Mouse (Mus musculus): ENCODE results near the gene Pank3.
A peak's percentile ranks its signal among the peaks of the same experiment; 100 is the strongest.

Gene Pank3

DNA sequence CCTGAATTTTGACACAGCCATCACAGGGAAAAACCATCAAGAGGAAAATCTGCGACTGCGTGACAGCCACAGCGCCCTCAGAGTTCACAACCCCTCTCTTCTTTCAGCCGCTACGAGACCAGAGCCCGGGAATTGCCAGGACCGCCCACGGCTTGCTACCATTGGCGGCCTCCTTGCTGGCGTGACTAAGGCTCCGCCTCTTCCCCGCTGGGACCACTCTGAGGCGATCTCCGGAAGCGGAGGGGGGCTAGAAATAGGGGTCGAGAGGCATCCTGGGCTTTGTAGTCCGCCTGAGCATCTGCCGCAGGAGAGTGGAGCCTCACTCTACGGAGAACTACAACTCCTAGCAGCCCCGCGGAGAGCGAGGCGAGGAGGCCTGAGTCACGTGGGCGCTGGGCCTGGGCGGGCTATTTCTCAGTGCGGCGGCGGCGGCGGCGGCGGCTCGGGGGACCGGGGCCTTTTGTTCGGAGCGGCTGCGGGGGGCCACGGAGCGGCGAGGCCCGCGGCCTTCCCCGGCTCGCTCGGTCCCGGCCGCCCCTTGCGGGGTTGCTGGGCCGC lies at the start of gene Pank3:
TSS of gene Pank3 (plus strand) at position 297 of the 558 bp plus-strand sequence.
- DNase-seq (ENCODE audit: low spot score in 2 of 2) = peak; percentile 93 to 97

DNA sequence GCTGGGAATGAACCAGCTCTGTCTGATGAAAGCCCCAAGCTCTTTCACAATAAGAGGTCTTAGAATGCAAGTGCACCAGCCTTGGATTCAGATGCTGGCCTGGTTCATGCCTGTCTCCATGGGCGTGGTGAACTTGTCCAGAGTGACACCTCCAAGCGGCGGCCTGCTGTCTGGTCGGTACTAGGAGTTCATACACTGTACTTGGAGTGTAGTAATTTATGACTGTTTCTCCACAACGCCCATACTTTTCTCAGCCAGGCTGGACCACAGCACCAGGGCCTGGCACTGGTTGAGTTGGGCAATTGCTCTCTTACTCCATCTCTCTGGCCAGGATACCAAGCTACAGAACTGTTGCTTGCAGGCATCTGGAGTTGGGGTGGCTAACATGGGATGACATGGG lies 45.4 kb upstream of the Pank3 start:
- DNase-seq (ENCODE audit: low spot score in 2 of 2) = no peak

DNA sequence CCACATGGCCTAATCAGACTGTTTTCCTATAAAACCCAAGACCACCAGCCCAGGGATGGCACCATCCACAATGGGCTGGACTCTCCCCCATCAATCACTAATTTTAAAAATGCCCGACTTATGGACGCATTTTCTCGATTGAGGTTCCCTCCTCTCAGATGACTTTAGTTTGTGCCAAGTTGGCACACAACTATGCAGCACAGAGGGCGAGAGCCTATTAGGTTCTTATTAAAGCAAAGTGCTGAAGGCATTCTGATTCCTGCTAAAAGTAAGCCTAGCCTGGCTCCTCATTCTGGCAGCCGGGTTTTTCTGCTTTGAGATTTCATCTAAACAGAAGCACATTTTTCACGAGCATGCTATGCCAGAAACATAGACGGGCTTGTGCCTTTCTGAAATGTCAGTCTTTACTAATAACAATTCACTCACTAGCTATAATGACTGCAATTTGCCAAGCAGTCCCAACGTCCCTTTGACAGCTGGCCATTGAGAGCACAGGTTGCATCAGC lies 42.9 kb upstream of the Pank3 start:
- DNase-seq (ENCODE audit: low spot score in 2 of 2) = no peak

DNA sequence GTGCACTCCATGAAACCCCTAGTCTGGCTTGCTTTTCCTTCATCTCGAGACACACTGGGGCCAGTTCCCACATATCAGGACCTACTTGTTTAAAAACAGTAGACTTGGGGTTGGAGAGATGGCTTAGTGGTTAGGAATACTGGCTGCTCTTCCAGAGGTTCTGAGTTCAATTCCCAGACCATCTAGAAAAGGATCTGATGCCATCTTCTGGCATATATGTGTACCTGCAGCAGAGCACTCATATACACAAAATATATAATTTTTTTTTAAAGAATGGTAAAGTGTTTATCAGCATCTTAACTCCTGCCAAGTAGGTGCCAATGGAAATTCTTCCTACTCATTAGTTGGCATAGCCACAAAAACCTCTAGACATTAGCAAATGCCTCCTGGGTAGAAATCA lies 41.1 kb upstream of the Pank3 start:
- DNase-seq (ENCODE audit: low spot score in 2 of 2) = no peak

- DNase-seq (ENCODE audit: low spot score in 2 of 2) = no peak
Observed at GRCm38 (mm10) chr11:35729186-35729585, 40.1 kb upstream of the Pank3 start.

DNA sequence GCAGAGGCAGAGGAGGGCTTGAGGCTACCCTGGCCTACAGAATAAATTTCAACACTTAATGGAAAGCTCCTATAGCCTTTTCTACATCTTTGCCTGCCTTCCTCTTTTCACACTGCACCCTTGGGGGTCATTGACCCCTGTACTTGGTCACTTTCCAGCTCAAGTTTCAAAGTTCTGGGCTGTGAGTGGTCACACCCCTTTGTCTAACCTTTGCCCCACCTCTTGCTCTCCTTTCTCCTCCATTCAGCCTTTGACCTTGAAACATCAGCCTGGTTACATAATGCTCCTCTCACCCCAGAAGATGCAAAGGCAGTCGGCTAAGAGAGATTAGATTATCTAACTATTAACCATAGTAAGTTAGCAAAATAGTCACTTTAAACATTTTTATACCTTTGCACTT lies 36.9 kb upstream of the Pank3 start:
- no peak for DNase-seq (ENCODE audit: low spot score in 2 of 2)

DNA sequence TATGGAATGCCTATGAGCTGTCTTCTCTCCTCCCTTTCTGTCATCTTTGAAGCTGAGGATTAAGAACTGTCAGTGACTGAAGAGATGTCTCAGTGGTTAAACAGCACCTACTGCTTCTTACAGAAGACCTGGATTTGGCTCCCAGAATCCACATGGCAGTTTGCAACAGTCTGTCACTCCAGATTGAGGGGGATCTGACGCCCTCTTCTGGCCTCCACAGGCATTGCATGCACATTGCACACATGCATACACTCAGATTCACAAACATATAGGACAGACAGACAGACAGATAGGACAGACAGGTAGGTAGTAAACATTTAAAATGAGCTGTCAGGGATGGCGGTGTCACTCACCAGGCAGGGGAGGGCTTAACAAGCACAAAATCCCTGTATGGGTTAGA lies 32.5 kb upstream of the Pank3 start:
- no peak for DNase-seq (ENCODE audit: low spot score in 2 of 2)

GRCm38 (mm10) chr11:35737262-35737661 lies 32.0 kb upstream of the Pank3 start:
- no peak for DNase-seq (ENCODE audit: low spot score in 2 of 2)

DNA sequence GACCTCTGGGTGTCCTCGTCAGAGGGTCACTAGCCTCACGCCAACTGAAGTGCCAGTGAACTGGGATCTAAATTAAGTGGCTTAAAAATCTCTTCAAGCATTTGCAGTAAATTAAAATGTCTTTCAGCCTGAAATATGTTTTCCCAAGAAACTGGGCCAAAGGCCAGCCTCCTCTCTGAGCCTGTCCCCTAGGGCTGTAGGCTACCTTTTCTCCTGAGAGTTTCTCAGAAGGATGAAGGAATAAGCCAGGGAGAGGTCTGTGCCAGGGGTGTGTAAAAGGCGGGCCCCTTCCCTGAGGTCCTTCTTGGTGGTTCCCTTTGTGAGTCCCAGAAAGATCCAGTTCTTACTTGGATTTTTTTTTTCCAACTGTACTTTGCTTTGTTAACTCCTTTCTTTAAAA lies 31.2 kb upstream of the Pank3 start:
- no peak for DNase-seq (ENCODE audit: low spot score in 2 of 2)

DNA sequence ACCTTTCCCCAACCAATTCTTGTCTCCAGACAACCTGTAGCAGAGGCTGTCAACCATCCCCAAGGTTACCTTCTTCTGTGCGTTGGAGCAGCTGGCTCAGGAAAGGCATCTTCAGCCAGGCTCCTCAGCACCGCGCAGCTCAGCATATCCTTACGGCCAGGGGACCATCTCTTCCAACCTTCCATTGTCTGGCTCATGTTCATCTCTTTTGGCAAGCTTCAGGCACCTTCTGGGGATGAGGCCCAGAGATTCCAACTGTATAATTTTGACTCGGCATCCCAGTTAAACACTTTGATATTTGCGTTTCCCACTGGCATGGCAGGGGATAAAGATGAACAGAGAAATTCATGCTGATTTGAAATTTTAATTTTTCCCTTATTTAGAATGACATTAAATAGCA lies 25.7 kb upstream of the Pank3 start:
- DNase-seq (ENCODE audit: low spot score in 2 of 2) = no peak

DNA sequence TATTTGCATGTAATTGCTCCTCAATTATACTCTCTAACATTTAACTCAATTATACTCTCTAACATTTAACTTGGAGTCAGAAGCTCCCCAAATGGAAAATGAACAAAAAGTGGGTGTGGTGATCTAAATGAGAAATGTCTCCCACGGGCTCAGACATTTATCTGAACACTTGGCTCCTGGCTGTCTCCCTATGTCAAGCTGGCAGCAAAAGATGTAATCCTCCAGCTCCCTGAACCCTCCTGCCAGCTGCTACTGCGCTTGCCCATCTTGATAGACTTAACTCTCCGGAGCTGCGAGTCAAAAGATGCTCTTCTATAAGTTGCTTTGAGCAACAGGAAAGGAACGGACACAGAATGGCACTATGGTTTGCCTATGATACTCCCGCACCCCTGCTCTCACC lies 24.7 kb upstream of the Pank3 start:
- DNase-seq (ENCODE audit: low spot score in 2 of 2) = no peak

DNA sequence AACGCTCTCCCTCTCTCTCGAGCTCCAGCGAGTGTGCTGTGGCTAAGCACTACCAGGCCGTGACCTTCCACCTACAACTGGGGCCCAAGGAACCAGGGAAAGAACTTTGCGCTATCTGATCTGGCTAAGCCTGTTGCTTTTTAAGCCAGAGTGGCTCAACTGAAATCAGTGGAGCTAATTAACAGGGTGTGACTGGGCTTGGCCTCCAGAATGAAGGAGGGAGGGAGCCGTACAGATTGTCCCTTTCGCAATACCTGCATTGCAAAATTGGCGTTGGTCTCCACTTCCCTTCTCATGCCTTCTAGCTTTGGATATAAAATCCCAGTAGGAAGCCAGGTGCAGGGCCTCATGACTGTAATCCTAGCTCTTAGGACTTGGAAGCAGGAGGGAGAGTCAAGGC lies 18.7 kb upstream of the Pank3 start:
- no peak for DNase-seq (ENCODE audit: low spot score in 2 of 2)

GRCm38 (mm10) chr11:35754906-35755418 lies 14.3 kb upstream of the Pank3 start:
- DNase-seq (ENCODE audit: low spot score in 2 of 2) = no peak

DNA sequence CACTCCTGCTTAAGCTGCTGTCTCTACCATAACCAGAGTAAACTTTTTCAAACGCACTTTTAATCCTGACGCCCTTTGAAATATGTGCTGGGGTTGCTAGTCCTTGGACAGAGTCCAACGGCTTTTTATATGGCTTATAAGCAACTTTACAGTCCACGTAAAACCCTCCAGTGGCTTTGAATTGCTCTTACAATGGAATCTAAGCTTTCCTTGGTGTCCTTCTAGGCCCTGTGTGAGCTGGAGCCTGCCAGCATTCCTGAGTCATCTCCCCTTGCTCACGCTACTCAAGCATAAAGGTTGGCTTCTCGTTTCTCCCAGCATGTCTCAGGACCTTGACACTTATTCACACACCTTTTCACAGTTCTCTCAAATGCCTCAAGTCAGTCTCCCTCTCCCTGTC lies 13.7 kb upstream of the Pank3 start:
- DNase-seq (ENCODE audit: low spot score in 2 of 2) = no peak

DNA sequence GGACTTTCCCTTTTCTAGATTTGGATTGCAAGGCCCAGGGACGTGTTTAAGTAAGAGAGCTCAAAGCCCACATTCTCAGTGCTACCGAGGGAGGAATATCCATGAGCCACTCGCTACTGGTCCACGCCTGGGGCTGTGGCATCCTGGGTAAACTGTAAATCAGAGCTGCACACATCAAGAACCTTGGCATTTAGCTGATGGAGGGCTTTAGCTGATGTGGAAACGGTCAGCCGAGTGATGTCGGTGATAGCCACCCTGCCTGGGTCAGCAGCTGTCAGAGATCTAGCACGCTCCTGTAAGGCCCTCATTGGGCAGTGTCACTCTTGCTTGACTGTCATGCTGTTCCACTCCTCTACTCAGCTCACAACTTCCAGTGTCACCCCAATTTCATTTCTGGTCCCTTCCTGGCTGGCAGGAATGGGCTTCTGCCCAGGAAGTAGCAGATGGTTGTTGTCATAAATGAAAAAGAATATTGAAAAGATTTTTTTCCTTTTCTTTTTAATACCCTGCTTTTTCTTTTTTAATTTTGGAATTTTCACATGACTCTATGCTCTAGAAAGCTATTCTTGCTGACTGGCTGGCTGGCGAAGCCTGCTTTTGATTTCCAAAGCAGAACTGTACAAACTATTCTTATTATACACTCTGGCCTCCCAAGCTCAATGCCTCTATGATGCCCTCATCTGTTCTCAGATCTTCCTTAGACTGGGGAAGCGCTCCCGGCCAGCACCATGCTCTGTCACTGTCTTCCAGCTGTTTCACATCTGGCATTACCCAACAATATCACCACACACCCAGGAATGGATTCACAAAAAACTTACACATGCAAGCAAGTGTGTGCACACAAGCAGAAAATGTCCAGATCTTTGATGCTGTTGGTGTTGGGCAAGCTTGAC lies 12.6 kb upstream of the Pank3 start:
- no peak for DNase-seq (ENCODE audit: low spot score in 2 of 2)

GRCm38 (mm10) chr11:35760001-35760626 lies 9.2 kb upstream of the Pank3 start:
- DNase-seq (ENCODE audit: low spot score in 2 of 2) = no peak

DNA sequence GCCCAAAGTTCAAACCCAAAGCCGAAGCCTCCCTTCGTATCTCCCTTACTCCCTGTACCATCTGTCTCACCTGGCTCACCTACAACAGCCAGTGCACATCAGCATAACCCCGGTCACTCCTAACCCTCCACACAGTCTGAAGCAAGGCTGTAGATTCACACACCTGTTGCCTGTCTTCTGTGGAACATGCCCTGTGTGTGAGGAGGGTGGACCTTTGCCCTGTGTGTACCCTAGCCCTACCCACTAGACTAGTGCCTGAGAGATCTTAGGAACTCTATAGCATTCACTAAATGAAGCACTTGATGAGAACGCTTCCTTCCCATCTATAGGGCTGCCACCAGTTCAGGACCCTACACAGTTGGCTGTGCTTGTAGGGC lies 8.7 kb upstream of the Pank3 start:
- no peak for DNase-seq (ENCODE audit: low spot score in 2 of 2)

- no peak for DNase-seq (ENCODE audit: low spot score in 2 of 2)
Observed at GRCm38 (mm10) chr11:35766845-35767244, 2.4 kb upstream of the Pank3 start.

GRCm38 (mm10) chr11:35769746-35770437 lies 608 bp downstream of the Pank3 start:
- DNase-seq (ENCODE audit: low spot score in 2 of 2) = peak; percentile 51 to 63

DNA sequence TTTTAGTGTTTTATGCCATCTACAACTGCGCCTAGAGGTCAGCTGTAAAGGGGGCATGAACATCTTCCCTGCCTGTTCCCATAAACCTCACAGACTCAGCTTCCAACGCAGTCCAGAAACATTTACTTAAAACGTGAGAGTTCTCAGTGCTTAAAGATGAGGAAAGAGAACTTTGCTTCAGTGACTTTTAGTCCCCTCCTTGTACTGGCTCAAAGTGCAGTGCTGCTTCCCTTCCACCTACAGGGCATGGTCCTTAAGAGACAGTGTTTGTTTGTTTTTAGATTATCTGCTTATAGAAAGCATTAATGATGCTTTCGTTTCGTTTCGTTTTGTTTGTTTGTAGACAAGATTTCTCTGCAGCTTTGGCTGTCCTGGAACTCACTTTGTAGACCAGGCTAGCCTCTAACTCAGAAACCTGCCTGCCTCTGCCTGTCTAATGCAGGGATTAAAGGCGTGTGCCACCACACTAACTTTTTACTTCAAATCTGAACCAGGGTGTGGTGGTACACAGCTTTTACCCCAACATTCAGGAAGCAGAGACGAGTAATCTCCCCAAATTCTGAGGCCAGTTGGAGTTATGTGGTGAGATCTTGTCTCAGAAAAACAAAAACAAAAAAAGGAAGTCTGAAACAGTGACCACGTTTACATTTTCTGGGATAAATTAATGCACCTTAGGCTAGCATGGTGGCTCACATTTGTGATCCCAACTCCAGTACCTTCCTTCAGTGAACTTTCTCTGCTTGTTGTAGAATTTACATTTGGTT lies 1.6 kb downstream of the Pank3 start:
- no peak for DNase-seq (ENCODE audit: low spot score in 2 of 2)

DNA sequence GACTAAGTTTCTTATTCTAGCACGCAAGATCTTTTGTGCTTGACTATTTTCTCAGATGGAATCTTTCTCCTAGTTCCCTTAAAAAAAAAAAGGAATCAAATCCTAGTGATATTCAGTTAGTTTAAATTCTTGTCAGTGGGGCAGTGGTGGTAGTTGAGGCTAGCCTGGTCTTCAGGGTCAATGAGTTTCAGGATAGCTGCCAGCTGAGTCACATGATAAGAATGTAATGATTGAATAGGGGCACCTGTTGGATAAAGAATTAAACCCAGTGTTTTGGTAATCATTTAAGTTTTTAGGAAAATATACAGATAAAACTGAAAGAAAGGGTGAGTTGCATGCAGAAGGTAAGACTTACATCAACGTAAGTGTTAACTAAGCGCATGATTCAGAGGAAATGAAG lies 6.3 kb downstream of the Pank3 start:
- no peak for DNase-seq (ENCODE audit: low spot score in 2 of 2)

Data from thymus, postnatal 10 days (tissue).